Comparison of ENCODE assay signal across 18 mouse cellular contexts in the genomic region with DNA sequence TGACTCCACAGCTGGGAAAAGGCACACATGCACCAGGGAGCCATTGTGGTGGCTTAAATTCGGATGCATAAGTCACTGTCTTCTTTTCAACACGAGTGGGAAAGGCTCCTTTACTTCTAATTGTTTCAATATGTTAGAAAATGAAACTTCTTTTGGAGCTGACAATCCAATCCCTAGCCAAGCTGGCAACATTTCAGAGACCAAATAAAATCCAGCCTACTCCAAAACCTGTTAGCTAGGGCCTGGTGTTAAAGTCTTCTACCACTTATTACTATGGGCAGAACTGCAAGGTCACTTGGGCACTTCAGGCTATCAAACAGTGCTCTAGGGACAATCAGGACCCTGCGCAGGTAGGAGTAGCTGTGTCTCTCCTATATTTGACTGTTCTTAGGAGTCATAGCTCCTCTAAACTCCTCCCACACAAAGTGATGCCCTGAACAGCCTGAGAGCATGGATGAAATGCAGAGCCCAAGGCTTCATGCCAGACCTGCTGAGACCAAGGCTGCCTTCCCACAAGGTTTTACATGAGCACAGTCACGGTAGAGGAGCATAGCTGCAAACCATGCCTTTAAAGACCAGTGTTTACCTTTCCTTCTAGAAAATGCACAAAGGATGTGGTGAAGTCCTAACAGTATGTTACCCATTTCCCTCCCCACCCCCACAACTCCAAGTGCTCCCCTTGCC.
A peak's percentile ranks its signal among the peaks of the same experiment; 100 is the strongest.
DNase-seq lines count a peak whose midpoint lies in the region; ATAC-seq and TF ChIP-seq lines count a peak whose summit lies in the region.
"Had no signal": no experiment of that assay in that cellular context is flagged by ENCODE, and none has a peak within 500 bp of the region (broad histone marks: within the 10 kb centered on the region; RNA-seq: fewer than 3 reads in every experiment).

No protein-coding gene starts in this region.

- WGBS in lung, embryonic 16.5 days = 57% methylated on average over 4 of the region's 4 CpGs
- WGBS in lung, adult 2 months = 54% methylated on average over 4 of the region's 4 CpGs
- WGBS in limb, embryonic 15.5 days = 39% methylated on average over 4 of the region's 4 CpGs

- H3K4me1 ChIP-seq in lung, embryonic 16.5 days (replicated peaks; ENCODE audit: control insufficient read depth, insufficient read depth, low read length) = peaks cover 15% of the 10 kb centered on the region
- no peaks in the 10 kb centered on the region; the same call in 1 of the 2 replicates for H3K4me1 ChIP-seq in lung, adult 2 months (ENCODE audit: control insufficient read depth, insufficient read depth, low read length)
- peaks cover 26% of the 10 kb centered on the region for H3K4me1 ChIP-seq in limb, embryonic 15.5 days
- H3K4me1 ChIP-seq: intestine, embryonic 15.5 days; midbrain, embryonic 12.5 days had no signal

- peak; percentile 57 for DNase-seq in gastrocnemius, adult 18-20 months (ENCODE audit: low spot score)
- no peak for DNase-seq in gastrocnemius, postnatal 36 days
- no peak for DNase-seq in lung, adult 2 months
- peak; percentile 75 for DNase-seq in fibroblast of lung, adult 2 months (ENCODE audit: low read depth)
- DNase-seq in natural killer cell, adult 2 months (ENCODE audit: low spot score in 2 of 2) = no peak
- no peak for DNase-seq in kidney, adult 18-20 months
- DNase-seq: adrenal gland, postnatal 25 days; B cell, adult 2 months; cerebellum, adult 8-10 months; thymus, postnatal 14 days had no signal

- H3K27me3 ChIP-seq in lung, embryonic 16.5 days (ENCODE audit: control insufficient read depth, insufficient read depth, low read depth, low read length) = no peaks in the 10 kb centered on the region
- no peaks in the 10 kb centered on the region for H3K27me3 ChIP-seq in limb, embryonic 15.5 days
- H3K27me3 ChIP-seq: intestine, embryonic 15.5 days; kidney, embryonic 15.5 days; midbrain, embryonic 12.5 days; stomach, embryonic 15.5 days had no signal

- H3K4me3 ChIP-seq in lung, embryonic 16.5 days (ENCODE audit: low read length) = no peak overlapping the region
- H3K4me3 ChIP-seq in lung, adult 2 months (replicated peaks; ENCODE audit: extremely low read depth, low read depth, low read length) = no peak overlapping the region
- H3K4me3 ChIP-seq in limb, embryonic 15.5 days = no peak overlapping the region
- H3K4me3 ChIP-seq: intestine, embryonic 15.5 days; kidney, embryonic 15.5 days; midbrain, embryonic 12.5 days; stomach, embryonic 15.5 days had no signal

- peak overlapping the region; percentile 32; the same call in 1 of the 2 replicates for H3K27ac ChIP-seq in lung, embryonic 16.5 days (ENCODE audit: low read length)
- H3K27ac ChIP-seq in limb, embryonic 15.5 days = peak overlapping the region; percentile 67
- H3K27ac ChIP-seq: hindbrain, embryonic 14.5 days; intestine, embryonic 15.5 days; kidney, embryonic 15.5 days; midbrain, embryonic 12.5 days; stomach, embryonic 15.5 days had no signal

- no peaks in the 10 kb centered on the region for H3K36me3 ChIP-seq in lung, embryonic 16.5 days (ENCODE audit: control insufficient read depth, insufficient read depth, low read length)
- no peaks in the 10 kb centered on the region for H3K36me3 ChIP-seq in limb, embryonic 15.5 days
- H3K36me3 ChIP-seq: intestine, embryonic 15.5 days; kidney, embryonic 15.5 days; midbrain, embryonic 12.5 days; stomach, embryonic 15.5 days had no signal

- no peaks in the 10 kb centered on the region for H3K9me3 ChIP-seq in lung, embryonic 16.5 days (ENCODE audit: control insufficient read depth, low read length)
- no peaks in the 10 kb centered on the region for H3K9me3 ChIP-seq in limb, embryonic 15.5 days
- H3K9me3 ChIP-seq: intestine, embryonic 15.5 days; kidney, embryonic 15.5 days; midbrain, embryonic 12.5 days; stomach, embryonic 15.5 days had no signal

- TF ChIP-seq CTCF in lung, adult 2 months (IDR thresholded peaks at IDR 0.05; ENCODE audit: insufficient read depth, low read length) = no peak

- TF ChIP-seq POLR2A in lung, adult 2 months (IDR thresholded peaks at IDR 0.05; ENCODE audit: borderline replicate concordance, extremely low read depth, low read depth, low read length) = no peak

- no peak overlapping the region for H3K9ac ChIP-seq in lung, embryonic 16.5 days (ENCODE audit: low read length)
- H3K9ac ChIP-seq in limb, embryonic 15.5 days = no peak overlapping the region
- H3K9ac ChIP-seq: hindbrain, embryonic 14.5 days; intestine, embryonic 15.5 days; kidney, embryonic 15.5 days; midbrain, embryonic 12.5 days; stomach, embryonic 15.5 days had no signal

- intact Hi-C loops in gastrocnemius, postnatal 36 days (cut with DNase I) = no loop called here

- ATAC-seq in lung, embryonic 16.5 days (ENCODE audit: low read depth) = no peak
- ATAC-seq in limb, embryonic 15.5 days (ENCODE audit: insufficient number of reproducible peaks, low FRiP score, low TSS enrichment, low read depth) = 0 out of 2 replicates have a peak, but pooled peaks have one; percentile 50
- ATAC-seq: activated CD4-positive, CD25-positive, alpha-beta regulatory T cell, adult 4 months; intestine, embryonic 15.5 days had no signal

- no peak overlapping the region for H3K4me2 ChIP-seq in lung, embryonic 16.5 days (ENCODE audit: low read depth, low read length)
- H3K4me2 ChIP-seq in limb, embryonic 15.5 days = 0 out of 2 replicates have a peak overlapping the region, but pooled peaks have one; percentile 22
- H3K4me2 ChIP-seq: hindbrain, embryonic 14.5 days; intestine, embryonic 15.5 days; kidney, embryonic 15.5 days; midbrain, embryonic 12.5 days; stomach, embryonic 15.5 days had no signal

Comparison
In these comparisons a context has a peak if more than half of its experiments do, and no peak if none do; other contexts are left out.
1. DNase-seq: peak in gastrocnemius, adult 18-20 months (single experiment) and fibroblast of lung, adult 2 months (single experiment); none in gastrocnemius, postnatal 36 days (0 of 2), lung, adult 2 months (single experiment), natural killer cell, adult 2 months (0 of 2) and kidney, adult 18-20 months (single experiment).